Mouse (Mus musculus) limb, embryonic 14.5 days (tissue): ENCODE measurements around the gene Dcakd. TPM values are rescaled to one million over a fixed set of nuclear protein-coding genes. Genes with fewer than 3 reads are reported as not detected.

ENCODE experiments used
- ATAC-seq: fragments of 200-750 bp; cut with Nextera tagmentation; 2 replicates; pipeline ENCODE4 v1.8.0; 2017; ENCODE audit warnings: low read depth, moderate number of reproducible peaks, moderate TSS enrichment; ENCODE audit not compliant: low FRiP score
- DNase-seq: peaks from one replicate; pipeline ENCODE4 v3.0.0-alpha.2; 2015; ENCODE audit warnings: low spot score
- H3K27ac ChIP-seq: fragments of 300-500 bp; sonication (generic); replicated peaks from 2 replicates; pipeline ENCODE4 v1.5.1; 2014; ENCODE audit warnings: low read depth, mild to moderate bottlenecking, low read length, moderate library complexity, mixed read lengths
- H3K27me3 ChIP-seq: fragments of 300-500 bp; sonication (generic); 2 replicates; pipeline ENCODE4 v1.6.1; 2014; ENCODE audit warnings: low read length, mixed read lengths; ENCODE audit not compliant: control insufficient read depth, insufficient read depth
- H3K36me3 ChIP-seq: fragments of 300-500 bp; sonication (generic); 2 replicates; pipeline ENCODE4 v1.6.1; 2014; ENCODE audit warnings: mild to moderate bottlenecking, low read length, moderate library complexity, mixed read lengths; ENCODE audit not compliant: control insufficient read depth, insufficient read depth
- H3K4me1 ChIP-seq: fragments of 300-500 bp; sonication (generic); 2 replicates; pipeline ENCODE4 v1.6.1; 2014; ENCODE audit warnings: antibody characterized with exemption, low read length, mixed read lengths; ENCODE audit not compliant: control insufficient read depth, insufficient read depth
- H3K4me2 ChIP-seq: fragments of 300-500 bp; sonication (generic); replicated peaks from 2 replicates; pipeline ENCODE4 v1.6.1; 2014; ENCODE audit warnings: low read depth, mild to moderate bottlenecking, low read length, moderate library complexity; ENCODE audit not compliant: severe bottlenecking
- H3K4me3 ChIP-seq: fragments of 300-500 bp; sonication (generic); replicated peaks from 2 replicates; pipeline ENCODE4 v1.5.1; 2014; ENCODE audit warnings: low read length
- H3K9ac ChIP-seq: fragments of 300-500 bp; sonication (generic); 2 replicates; pipeline ENCODE4 v1.6.1; 2014; ENCODE audit warnings: mild to moderate bottlenecking, low read depth, low read length, moderate library complexity; ENCODE audit not compliant: severe bottlenecking
- H3K9me3 ChIP-seq: fragments of 300-500 bp; sonication (generic); 2 replicates; pipeline ENCODE4 v1.6.1; 2016; ENCODE audit warnings: low read length; ENCODE audit not compliant: control insufficient read depth
- POLR2A ChIP-seq: fragments of 200-500 bp; IDR thresholded peaks from 2 replicates; pipeline ENCODE4 v1.8.0; 2012; ENCODE audit warnings: inconsistent platforms, mild to moderate bottlenecking, moderate library complexity, borderline replicate concordance; ENCODE audit not compliant: insufficient read depth, insufficient read length; ENCODE audit errors: extremely low read depth
- WGBS: fragments of 180-500 bp; shearing (Covaris S2); extraction: QIAGEN DNeasy Blood & Tissue Kit; methylation state at CpG from one replicate; pipeline ENCODE4 v1.1.7; 2014; 5-methylcytosine and 5-hydroxymethylcytosine counted together
- polyA plus RNA-seq, 2 experiments: library from polyadenylated mRNA; depleted of rRNA in 1 of 2; stranded (reverse) in 1 of 2; unstranded in 1 of 2; fragments of >200 nt; fragmentation: Nextera tagmentation in 1 of 2; extraction: Ambion mirVana in 1 of 2; gene quantifications; 2 replicates each; pipeline versions ENCODE4 v1.2.1 to v1.2.3; 2012 to 2014

Gene Dcakd
- polyA plus RNA-seq, 2 experiments = 173 to 182 TPM

DNA sequence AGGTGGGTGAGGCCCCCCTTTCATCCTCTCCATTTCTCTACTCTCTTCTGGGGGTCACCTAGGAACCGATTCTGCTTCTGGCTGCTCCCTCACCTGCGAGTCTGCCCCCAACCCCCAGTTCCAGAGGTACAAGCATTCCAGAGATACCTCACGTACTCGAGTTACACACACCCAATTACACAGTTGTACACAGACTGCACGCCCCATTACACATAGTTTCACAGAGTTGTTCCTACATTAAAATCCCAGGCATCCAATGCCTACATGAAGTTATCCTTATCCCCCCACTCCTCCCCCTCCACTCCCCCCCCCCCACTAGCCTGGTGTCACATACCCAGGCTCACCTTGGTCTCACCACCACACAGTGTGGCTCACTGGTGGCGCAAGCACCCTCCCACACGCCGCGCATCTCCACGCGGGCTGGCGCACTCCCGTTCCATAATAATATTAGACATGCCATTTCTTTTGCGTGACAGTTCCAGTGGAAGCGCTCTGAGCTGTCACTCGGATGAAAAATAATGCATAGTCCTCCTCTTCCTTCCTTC, 63.5 kb downstream of the Dcakd start:
- ATAC-seq = 0 out of 2 replicates have a peak, but pooled peaks have one; percentile 23
- DNase-seq = no peak
- peaks cover 16% of the 10 kb centered on the region for H3K4me1 ChIP-seq
- no peak overlapping the region for H3K27ac ChIP-seq
- no peak overlapping the region for H3K4me2 ChIP-seq
- no peak for TF ChIP-seq POLR2A
- H3K9me3 ChIP-seq = no peaks in the 10 kb centered on the region
- H3K36me3 ChIP-seq = no peaks in the 10 kb centered on the region
- H3K9ac ChIP-seq = no peak overlapping the region
- no peaks in the 10 kb centered on the region; the same call in 1 of the 2 replicates for H3K27me3 ChIP-seq
- H3K4me3 ChIP-seq = no peak overlapping the region
- WGBS = 64% methylated on average over 16 of the region's 16 CpGs

DNA sequence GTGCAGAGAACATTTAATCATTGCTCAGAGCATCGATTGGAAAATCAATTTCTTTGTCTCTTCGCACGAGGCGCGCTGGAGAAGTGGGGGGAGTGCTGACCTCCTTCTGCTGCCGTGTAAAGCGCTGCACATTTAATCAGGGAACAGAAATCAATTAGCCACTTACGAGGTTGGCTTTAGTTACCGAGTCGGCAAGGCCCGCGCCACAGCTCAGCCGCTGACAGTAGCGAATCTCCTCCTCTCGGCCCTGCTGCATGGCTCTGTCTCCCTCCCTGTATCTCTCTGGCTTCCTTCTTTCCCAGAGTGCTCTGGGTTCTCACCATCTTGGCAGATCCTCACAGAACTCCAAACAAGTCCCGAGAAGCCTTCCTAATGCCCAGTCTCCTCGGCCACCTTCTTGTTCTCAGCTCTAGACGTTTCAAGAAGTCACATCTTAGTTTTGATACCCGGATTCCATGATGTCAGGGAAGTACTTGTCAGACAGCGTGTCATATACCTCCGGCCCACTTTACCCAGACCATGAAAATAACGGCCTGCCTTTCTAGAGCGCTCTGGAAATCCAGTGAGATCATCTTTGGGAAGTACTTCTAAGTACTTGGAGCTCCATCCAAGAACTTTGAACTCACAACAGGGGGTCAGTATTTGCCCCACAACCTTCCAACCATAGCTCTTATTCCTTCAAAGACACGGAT, 64.1 kb downstream of the Dcakd start:
- H3K4me3 ChIP-seq = peak overlapping the region; percentile 16
- H3K4me1 ChIP-seq = peaks cover 16% of the 10 kb centered on the region
- H3K36me3 ChIP-seq = no peaks in the 10 kb centered on the region
- H3K9ac ChIP-seq = peak overlapping the region; percentile 41
- no peak overlapping the region for H3K27ac ChIP-seq
- ATAC-seq (no peak), DNase-seq (no peak)
- no peaks in the 10 kb centered on the region for H3K9me3 ChIP-seq
- TF ChIP-seq POLR2A = no peak
- H3K4me2 ChIP-seq = peak overlapping the region; percentile 29; the same call in 1 of the 2 replicates
- H3K27me3 ChIP-seq = no peaks in the 10 kb centered on the region; the same call in 1 of the 2 replicates
- 19% methylated on average over 24 of the region's 24 CpGs for WGBS

DNA sequence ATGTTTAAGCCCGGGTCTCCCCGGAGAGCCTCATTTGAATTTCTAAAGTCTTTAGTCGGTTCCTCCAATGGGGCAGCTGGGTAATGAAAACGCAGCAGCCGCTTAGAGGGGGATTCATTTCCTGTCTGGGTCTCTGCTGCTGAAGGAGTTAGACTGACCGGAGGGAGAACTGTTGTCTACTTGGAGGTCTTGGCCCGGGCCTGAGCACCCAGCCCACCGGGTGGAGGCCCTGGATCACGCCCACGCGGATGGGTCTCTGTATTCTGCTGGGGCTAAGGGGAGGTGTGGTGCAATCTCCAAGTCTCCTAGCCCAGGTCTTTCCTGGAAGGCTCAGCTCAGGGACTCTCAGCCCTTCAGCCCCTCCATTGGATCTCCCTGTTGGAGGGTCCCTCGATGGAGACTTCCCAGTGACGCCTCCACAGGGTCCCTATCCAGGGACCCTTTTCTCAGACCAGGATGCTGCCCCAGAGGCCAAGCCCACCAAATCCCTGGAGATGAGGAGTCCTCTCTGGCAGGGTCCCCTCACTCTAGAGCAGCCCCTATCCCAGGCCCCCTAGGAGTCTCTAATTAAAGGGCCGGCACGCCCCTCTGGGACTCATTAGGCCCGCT, 64.8 kb downstream of the Dcakd start:
- Histone ChIP-seq H3K36me3 (no peaks in the 10 kb centered on the region), H3K27me3 (no peaks in the 10 kb centered on the region; the same call in 1 of the 2 replicates), H3K9ac (peak overlapping the region; percentile 41), H3K4me1 (peaks cover 16% of the 10 kb centered on the region), H3K4me2 (peak overlapping the region; percentile 29; the same call in 1 of the 2 replicates), H3K27ac (0 out of 2 replicates have a peak overlapping the region, but pooled peaks have one; percentile 22), H3K4me3 (peak overlapping the region; percentile 16), H3K9me3 (no peaks in the 10 kb centered on the region)
- no peak for TF ChIP-seq POLR2A
- peak; percentile 19 for DNase-seq
- ATAC-seq = no peak
- whole genome bisulfite sequencing = 7% methylated on average over 15 of the region's 16 CpGs

DNA sequence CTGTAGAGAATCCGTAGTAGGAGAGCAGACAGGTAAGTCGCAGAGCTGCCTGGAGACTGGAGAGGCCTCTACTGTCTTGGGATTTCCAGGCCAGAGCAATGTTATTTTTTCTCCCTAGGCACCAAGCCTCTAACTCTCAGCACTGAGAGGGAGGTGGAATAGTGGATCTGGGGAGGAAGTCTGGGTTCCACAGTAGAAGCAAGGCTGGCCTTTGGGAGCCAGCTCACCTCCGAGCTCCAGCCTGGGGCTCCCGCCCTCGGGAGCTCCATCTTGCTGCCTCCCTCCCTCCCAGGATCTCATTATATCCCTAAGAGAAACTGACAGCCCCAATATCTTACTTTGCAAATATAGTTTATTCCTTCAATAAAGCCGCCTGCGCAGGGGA, 65.3 kb downstream of the Dcakd start:
- Histone ChIP-seq H3K9me3 (no peaks in the 10 kb centered on the region), H3K4me1 (peaks cover 16% of the 10 kb centered on the region), H3K27me3 (no peaks in the 10 kb centered on the region; the same call in 1 of the 2 replicates), H3K4me2 (peak overlapping the region; percentile 29; the same call in 1 of the 2 replicates), H3K4me3 (no peak overlapping the region), H3K9ac (peak overlapping the region; percentile 41; the same call in 1 of the 2 replicates), H3K36me3 (no peaks in the 10 kb centered on the region), H3K27ac (no peak overlapping the region)
- TF ChIP-seq POLR2A = no peak
- no peak for DNase-seq
- WGBS = 35% methylated on average over 7 of the region's 7 CpGs
- no peak for ATAC-seq

DNA sequence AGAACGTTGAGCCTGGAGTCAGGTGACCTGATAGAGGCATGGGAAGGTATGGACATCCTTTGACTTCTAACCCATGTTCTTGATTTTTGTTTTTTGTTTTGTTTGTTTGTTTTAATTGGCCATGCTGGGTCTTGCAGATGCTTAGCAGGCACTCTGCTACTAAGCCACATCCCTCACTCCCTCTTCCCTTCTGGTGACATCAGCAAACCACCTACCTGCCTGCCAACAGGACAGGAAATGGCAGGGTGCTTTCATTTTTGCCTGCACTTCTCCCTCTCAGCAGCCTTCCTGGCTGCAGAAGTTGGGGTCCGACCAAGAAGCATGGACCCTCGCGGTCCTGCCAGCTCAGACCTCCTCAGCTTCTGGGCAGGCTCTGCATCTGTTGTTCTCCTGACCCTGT, 67.1 kb downstream of the Dcakd start:
- Histone ChIP-seq H3K4me2 (no peak overlapping the region), H3K9me3 (no peaks in the 10 kb centered on the region), H3K4me1 (peaks cover 16% of the 10 kb centered on the region), H3K27ac (no peak overlapping the region), H3K27me3 (no peaks in the 10 kb centered on the region; the same call in 1 of the 2 replicates), H3K4me3 (no peak overlapping the region), H3K9ac (no peak overlapping the region), H3K36me3 (no peaks in the 10 kb centered on the region)
- TF ChIP-seq POLR2A = no peak
- no peak for DNase-seq
- no peak for ATAC-seq
- 87% methylated on average over 4 of the region's 4 CpGs for WGBS
